Mouse (Mus musculus) right cerebral cortex, adult 18-20 months (tissue): ENCODE measurements around the gene Rtcb.

Experiments
- DNase-seq: peaks from one replicate; pipeline ENCODE4 v3.0.0; 2022; ENCODE audit warnings: mixed read lengths

Rtcb gene

GRCm38 (mm10) chr10:85936280-85936965, 21.2 kb downstream of the Rtcb start:
- no peak for DNase-seq

- no peak for DNase-seq
These were observed 27.7 kb downstream of the Rtcb start for GRCm38 (mm10) chr10:85929962-85930361.

- no peak for DNase-seq
These were observed 28.4 kb downstream of the Rtcb start for GRCm38 (mm10) chr10:85929208-85929591.

- DNase-seq = peak; percentile 87
These were observed 29.0 kb downstream of the Rtcb start for GRCm38 (mm10) chr10:85928499-85929207.

GRCm38 (mm10) chr10:85927676-85928445, 29.8 kb downstream of the Rtcb start, which contains the start of gene Ascl4:
Gene Ascl4, plus strand, starts transcription at chr10:85927681.
- DNase-seq = peak; percentile 8

GRCm38 (mm10) chr10:85916498-85917309, 40.9 kb downstream of the Rtcb start, which contains the start of gene Prdm4:
Gene Prdm4, minus strand, starts transcription at chr10:85917142.
- peak; percentile 99 for DNase-seq
